In genomic region chr10:69107253-69107652, GRCm38 (mm10) we compare ENCODE assay signal across 13 mouse cellular contexts. TPM values are rescaled to one million over a fixed set of nuclear protein-coding genes. Genes with fewer than 3 reads are reported as not detected.
DNase-seq lines count a peak whose midpoint lies in the region; ATAC-seq and TF ChIP-seq lines count a peak whose summit lies in the region.
"Had no signal": no experiment of that assay in that cellular context is flagged by ENCODE, and none has a peak within 500 bp of the region (broad histone marks: within the 10 kb centered on the region; RNA-seq: fewer than 3 reads in every experiment).

No protein-coding gene starts in this region.

- intact Hi-C loops in gastrocnemius, postnatal 14 days (cut with DNase I; ENCODE audit: low total_unique reads): no loop called here

- H3K4me1 ChIP-seq in lung, adult 2 months (ENCODE audit: control insufficient read depth, insufficient read depth, low read length): no peaks in the 10 kb centered on the region
- no peaks in the 10 kb centered on the region for H3K4me1 ChIP-seq in kidney, postnatal 0 days (replicated peaks; ENCODE audit: insufficient read depth, low read length)
- H3K4me1 ChIP-seq: forebrain, embryonic 13.5 days had no signal

- no peak for ATAC-seq in kidney, postnatal 0 days (replicated peaks; ENCODE audit: low FRiP score, low read depth)
- ATAC-seq: forebrain, embryonic 13.5 days; inflammation-experienced regulatory T-cells, adult 6 months had no signal

- no peaks in the 10 kb centered on the region for H3K36me3 ChIP-seq in kidney, postnatal 0 days (ENCODE audit: insufficient read depth, low read length)
- H3K36me3 ChIP-seq in myocyte (ENCODE audit: control insufficient read depth, insufficient read depth): no peaks in the 10 kb centered on the region
- H3K36me3 ChIP-seq: limb, embryonic 12.5 days had no signal

- H3K4me3 ChIP-seq in lung, adult 2 months (replicated peaks; ENCODE audit: extremely low read depth, low read depth, low read length): no peak overlapping the region
- H3K4me3 ChIP-seq in kidney, postnatal 0 days (replicated peaks; ENCODE audit: low read depth, low read length): no peak overlapping the region
- no peak overlapping the region for H3K4me3 ChIP-seq in myocyte
- H3K4me3 ChIP-seq: forebrain, embryonic 13.5 days; limb, embryonic 12.5 days had no signal

- WGBS in lung, adult 2 months: 13% methylated on average over 8 of the region's 8 CpGs
- 24% methylated on average over 8 of the region's 8 CpGs for WGBS in kidney, postnatal 0 days

- TF ChIP-seq CTCF in lung, adult 2 months (IDR thresholded peaks at IDR 0.05; ENCODE audit: insufficient read depth, low read length): no peak
- no peak for TF ChIP-seq CTCF in kidney, postnatal 0 days (IDR thresholded peaks at IDR 0.05; ENCODE audit: low read depth)

- H3K27ac ChIP-seq in kidney, postnatal 0 days: no peak overlapping the region
- H3K27ac ChIP-seq: forebrain, embryonic 13.5 days; limb, embryonic 12.5 days had no signal

- no peak overlapping the region for H3ac ChIP-seq in myocyte (ENCODE audit: control insufficient read depth, insufficient read length)

- no peaks in the 10 kb centered on the region for H3K9me3 ChIP-seq in kidney, postnatal 0 days (replicated peaks; ENCODE audit: low read length)
- H3K9me3 ChIP-seq: forebrain, embryonic 13.5 days had no signal

- H3K9ac ChIP-seq in kidney, postnatal 0 days (ENCODE audit: low read depth, low read length): no peak overlapping the region
- H3K9ac ChIP-seq: forebrain, embryonic 13.5 days; limb, embryonic 12.5 days had no signal

- H3K79me2 ChIP-seq in myocyte (ENCODE audit: control insufficient read depth, insufficient read depth): no peaks in the 10 kb centered on the region

- H3K27me3 ChIP-seq in kidney, postnatal 0 days (ENCODE audit: insufficient read depth, low read length): no peaks in the 10 kb centered on the region
- no peaks in the 10 kb centered on the region for H3K27me3 ChIP-seq in myocyte (ENCODE audit: control insufficient read depth, insufficient read depth, insufficient read length)
- H3K27me3 ChIP-seq: forebrain, embryonic 13.5 days; limb, embryonic 12.5 days had no signal

- TF ChIP-seq POLR2A in lung, adult 2 months (IDR thresholded peaks at IDR 0.05; ENCODE audit: borderline replicate concordance, extremely low read depth, low read depth, low read length): no peak
- TF ChIP-seq POLR2A in myocyte (IDR thresholded peaks at IDR 0.05; ENCODE audit: insufficient read length, low read depth): no peak

- DNase-seq in gastrocnemius, adult 18-20 months (ENCODE audit: low spot score): peak; percentile 20
- no peak for DNase-seq in gastrocnemius, postnatal 14 days
- peak; percentile 26 to 50 for DNase-seq in lung, adult 18-20 months
- no peak for DNase-seq in lung, adult 2 months
- peak; percentile 50 for DNase-seq in kidney, postnatal 0 days (ENCODE audit: low spot score)
- no peak for DNase-seq in cerebellum, adult 18-20 months
- DNase-seq in thymus, postnatal 10 days (ENCODE audit: low spot score in 2 of 2): no peak
- DNase-seq: cerebellum, adult 9-11 months; thymus, postnatal 14 days had no signal

- 0 out of 2 replicates have a peak overlapping the region, but pooled peaks have one; percentile 13 for H3K4me2 ChIP-seq in kidney, postnatal 0 days (ENCODE audit: low read length)
- H3K4me2 ChIP-seq in myocyte (ENCODE audit: low read depth): peak overlapping the region; percentile 18
- H3K4me2 ChIP-seq: forebrain, embryonic 13.5 days; limb, embryonic 12.5 days had no signal

TF ChIP-seq in myocyte, 11 proteins besides CTCF, POLR2A, EP300 and RAD21:
- TF ChIP-seq USF1 (IDR thresholded peaks at IDR 0.05; ENCODE audit: low read depth) (no peak), TCF12 (IDR thresholded peaks at IDR 0.05; ENCODE audit: insufficient read depth, poor library complexity, severe bottlenecking) (no peak), MYOG (IDR thresholded peaks at IDR 0.05; ENCODE audit: control insufficient read depth in 1 of 3, insufficient read depth in 1 of 3, insufficient read length in 2 of 3, low read depth in 2 of 3) (no peak), MAX (IDR thresholded peaks at IDR 0.05; ENCODE audit: low read depth) (no peak), POLR2AphosphoS2 (IDR thresholded peaks at IDR 0.05; ENCODE audit: insufficient read length, low read depth) (no peak), CEBPB (IDR thresholded peaks at IDR 0.05; ENCODE audit: insufficient read depth, poor library complexity, severe bottlenecking) (no peak), E2F4 (IDR thresholded peaks at IDR 0.05; ENCODE audit: insufficient read depth) (no peak), MYOD1 (IDR thresholded peaks at IDR 0.05; ENCODE audit: control insufficient read depth in 1 of 3, insufficient read length in 2 of 3, low read depth in 2 of 3) (no peak), TCF3 (IDR thresholded peaks at IDR 0.05; ENCODE audit: insufficient read length, low read depth) (no peak), SRF (IDR thresholded peaks at IDR 0.05; ENCODE audit: control insufficient read depth, insufficient read length, low read depth) (no peak), REST (IDR thresholded peaks at IDR 0.05; ENCODE audit: insufficient read depth, insufficient read length) (no peak)

RNA-seq across cellular contexts. Expression of gene Rhobtb1, which starts 44.0 kb away (rescaled TPM):
- total RNA-seq in gastrocnemius, adult 18-20 months (2021): 10 to 100 TPM; 28.5 to 42.2 TPM
- 10 to 100 TPM in 1 of 2 experiments, 1 to 10 TPM in 1; 8.8 to 11.4 TPM for total RNA-seq in gastrocnemius, postnatal 14 days (2021)
- 7.3 and 9.9 TPM in 2 replicates for polyA plus RNA-seq in lung, adult 2 months (2012; rRNA removed)
- polyA plus RNA-seq in kidney, postnatal 0 days (2015; fragmentation: Nextera tagmentation; extraction: Ambion mirVana): 23.3 and 24.6 TPM in 2 replicates
- polyA plus RNA-seq in myocyte (2012; fragmentation: generic; extraction: Trizol): 7.5 TPM
- polyA plus RNA-seq: inflammation-experienced regulatory T-cells, adult 6 months had no signal

Comparison
In these comparisons a context has a peak if more than half of its experiments do, and no peak if none do; other contexts are left out.
1. DNase-seq: peak in gastrocnemius, adult 18-20 months (single experiment), lung, adult 18-20 months (2 of 2) and kidney, postnatal 0 days (single experiment); none in gastrocnemius, postnatal 14 days (single experiment), lung, adult 2 months (single experiment), cerebellum, adult 18-20 months (0 of 2) and thymus, postnatal 10 days (0 of 2).